Mouse (Mus musculus): ENCODE measurements around the gene Gabarap.
"Not testable (repeated sequence)": the region's sequence is repeated elsewhere in the genome, so short reads cannot be mapped to it uniquely, and the experiment has no call there.

The Gabarap gene

DNA sequence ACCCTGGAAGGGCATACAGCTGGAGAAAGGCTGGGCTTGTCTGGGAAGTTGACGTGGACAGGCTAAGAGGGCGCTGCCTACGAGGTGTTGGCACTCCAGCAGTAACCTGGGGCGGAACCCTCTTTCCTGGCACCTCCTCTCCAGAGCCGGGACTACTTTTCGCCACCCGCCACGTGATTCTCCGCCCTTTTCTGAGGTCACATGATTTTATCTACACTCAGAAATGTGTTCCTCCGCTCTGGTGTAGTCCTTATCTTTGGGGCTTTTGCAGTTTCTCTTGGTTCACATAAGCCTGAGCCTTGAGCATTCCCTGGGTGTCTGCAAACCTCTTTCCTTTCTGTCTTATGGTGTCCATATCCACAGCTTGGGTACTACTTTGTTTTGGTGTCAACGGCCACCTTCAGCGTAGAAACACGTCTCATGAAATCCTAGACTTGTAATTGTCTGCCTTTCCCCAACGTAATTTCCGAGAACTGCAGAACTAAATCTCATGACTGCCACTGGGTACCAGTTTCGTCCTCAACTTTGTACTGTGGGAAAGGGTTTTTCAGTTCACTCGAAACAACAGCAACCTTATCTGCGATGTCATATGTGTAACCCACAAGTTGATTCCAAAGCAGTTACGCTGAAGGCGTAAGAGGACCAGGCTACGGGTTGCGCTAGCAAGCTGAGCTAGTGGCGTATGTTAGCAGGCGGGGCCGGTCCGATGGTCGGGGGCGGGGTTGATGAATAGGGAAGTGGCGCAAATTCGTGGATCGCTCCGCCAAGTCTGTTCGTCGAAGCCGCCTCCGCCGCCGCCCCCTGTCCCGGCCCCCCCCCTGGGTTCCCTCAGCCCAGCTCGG, at the start of gene Gabarap:
Gene Gabarap, plus strand, starts transcription at position 294 of the 842 bp plus-strand sequence.
- peak; percentile 99 for DNase-seq

DNA sequence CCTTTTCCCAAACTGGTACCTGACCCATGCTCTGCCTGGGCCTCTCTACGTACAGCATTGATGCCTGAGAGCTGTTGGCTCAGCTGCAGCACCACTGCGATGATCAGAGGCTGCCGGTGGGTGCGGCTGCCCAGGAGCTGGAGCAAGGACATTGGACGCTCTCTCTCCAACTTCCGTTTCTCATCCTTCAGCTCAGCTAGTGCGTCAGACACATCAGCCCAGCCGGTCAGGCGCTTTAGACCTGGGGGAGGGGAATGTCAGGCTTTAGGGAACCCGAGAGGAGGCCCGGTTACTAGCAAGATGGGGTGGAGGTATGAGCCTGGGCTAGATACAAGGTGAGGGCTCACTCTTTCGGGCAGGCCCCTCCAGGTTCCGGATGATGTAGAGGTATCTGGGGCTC, 45.7 kb upstream of the Gabarap start:
- DNase-seq, result no peak

DNA sequence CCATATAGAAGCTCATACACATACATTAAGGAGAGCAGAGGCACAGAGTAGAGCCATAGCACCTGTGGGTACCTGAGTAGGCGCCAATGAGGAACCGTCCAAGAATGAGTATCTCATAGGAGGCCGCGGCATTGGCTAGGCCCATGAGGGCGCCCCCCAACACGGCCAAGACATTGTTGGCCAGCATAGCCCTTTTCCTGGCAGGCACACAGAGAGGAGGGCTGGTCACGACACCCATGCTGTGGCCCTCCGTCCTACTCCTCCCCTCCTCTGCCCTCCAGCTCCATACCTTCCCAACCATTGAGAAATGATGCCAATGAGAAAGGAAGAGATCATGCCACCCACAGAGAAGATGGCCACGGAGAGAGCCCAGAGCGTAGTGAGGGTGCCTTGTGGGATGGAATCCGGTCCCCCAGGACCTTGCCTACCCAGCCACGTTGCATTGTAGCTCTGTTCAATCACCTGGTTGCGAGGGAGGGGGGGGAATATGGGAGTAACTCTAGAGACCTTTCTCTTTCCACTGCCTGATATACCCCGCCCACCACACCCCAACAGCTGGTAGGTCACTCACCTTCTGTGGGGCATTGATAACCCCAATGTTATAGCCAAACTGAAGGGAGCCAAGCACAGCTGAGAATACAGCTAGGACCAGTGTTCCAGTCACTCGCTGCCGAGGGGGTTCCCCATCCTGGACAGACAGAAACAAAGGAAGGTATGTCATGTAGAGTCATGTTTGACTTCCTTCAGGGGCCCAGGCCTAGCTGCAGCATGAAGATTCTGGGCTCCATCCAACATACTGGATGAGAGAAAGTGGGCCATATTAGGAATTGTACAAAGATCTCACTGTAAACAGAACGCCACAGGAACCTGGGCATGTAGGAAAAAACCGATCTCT, 44.7 kb upstream of the Gabarap start:
- no peak for DNase-seq

DNA sequence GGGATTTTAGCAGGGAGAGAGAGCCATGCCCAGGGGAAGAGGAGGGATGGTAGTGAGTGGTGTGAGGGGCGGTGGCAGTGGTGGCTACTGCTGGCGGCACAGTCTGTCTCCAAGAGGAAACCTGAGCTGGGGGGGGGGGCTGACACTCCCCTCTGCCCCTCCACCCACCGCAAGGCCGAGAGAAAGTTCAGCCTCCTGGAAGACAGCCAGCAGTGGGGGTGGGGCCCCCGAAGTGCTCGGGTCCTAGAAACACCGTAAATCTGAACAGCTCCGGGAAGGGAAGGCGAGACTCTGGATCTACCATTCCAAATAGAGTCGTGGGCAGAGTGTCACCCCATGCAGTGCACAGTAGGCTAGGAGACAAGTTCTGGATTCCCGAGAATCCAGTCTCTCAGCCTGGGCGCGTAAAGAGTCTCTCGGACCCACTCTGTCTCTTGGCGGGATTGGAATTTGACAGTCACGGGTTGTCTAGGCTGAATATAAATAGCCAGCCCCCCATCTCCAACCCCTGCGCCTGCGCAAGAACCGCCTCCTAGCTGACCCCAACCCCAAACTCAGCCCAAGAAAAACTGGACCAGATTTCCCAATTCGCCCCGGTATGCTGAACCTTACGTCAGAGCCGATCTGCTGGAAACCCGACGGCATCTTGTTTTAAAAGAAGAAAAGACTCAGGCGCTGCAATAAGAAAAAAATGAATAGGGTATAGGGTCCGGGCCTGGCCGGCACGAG, 43.4 kb upstream of the Gabarap start:
- no peak for DNase-seq

DNA sequence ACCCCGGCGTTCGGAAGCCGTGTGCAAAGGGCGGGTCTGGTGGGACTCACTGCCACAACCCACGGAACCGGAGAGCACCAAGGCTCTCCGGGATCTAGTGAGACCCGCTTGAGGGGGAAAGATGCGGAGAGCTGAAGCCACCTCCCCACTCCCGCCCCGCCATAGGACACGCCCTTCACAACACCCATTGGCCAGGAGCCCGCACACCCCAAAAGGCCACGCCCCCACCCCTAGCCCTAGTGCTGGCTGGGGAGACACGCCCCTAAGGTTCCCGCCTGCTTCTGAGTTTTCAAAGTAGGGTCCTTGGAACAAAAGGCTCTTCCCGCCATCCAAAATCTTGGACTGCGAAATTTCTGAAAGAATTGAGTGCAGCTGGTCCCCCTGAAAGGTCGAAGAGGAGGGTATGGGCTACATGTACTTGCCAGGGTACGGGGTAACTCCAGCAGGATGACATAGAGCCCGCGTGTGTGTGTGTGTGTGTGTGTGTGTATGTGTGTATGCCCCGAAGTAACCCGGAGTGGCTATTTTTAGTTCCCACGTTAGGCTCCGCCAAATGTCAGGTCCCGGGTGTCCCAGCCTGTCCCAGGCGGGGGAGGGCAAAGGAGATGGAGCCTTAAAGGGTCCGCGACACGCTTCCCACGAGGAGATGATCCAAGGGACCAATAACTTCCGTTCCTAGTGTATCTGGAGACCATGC, 42.7 kb upstream of the Gabarap start, which contains the start of gene Slc2a4:
Gene Slc2a4, minus strand, starts transcription at position 123 of the 697 bp plus-strand sequence.
- DNase-seq, result peak; percentile 91

DNA sequence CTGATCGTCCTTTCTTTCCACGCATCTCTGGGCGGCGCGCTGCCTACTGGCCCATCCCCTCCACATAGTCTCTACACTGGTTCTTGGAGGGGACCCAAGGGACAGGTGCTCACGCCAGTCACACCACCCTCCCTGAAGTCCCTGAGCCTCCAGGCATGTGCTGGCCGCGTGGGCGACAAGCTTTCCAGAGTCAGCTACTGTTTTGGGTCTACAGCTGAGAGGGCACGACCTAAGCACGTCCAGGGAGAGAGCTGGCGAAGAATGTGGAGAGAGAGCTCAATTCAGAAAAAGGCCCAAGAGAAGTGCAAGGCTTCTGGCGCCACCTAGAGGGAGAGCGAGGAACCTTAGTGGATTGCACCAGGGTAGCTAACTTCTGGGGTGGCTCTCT, 42.2 kb upstream of the Gabarap start:
- peak; percentile 95 for DNase-seq

DNA sequence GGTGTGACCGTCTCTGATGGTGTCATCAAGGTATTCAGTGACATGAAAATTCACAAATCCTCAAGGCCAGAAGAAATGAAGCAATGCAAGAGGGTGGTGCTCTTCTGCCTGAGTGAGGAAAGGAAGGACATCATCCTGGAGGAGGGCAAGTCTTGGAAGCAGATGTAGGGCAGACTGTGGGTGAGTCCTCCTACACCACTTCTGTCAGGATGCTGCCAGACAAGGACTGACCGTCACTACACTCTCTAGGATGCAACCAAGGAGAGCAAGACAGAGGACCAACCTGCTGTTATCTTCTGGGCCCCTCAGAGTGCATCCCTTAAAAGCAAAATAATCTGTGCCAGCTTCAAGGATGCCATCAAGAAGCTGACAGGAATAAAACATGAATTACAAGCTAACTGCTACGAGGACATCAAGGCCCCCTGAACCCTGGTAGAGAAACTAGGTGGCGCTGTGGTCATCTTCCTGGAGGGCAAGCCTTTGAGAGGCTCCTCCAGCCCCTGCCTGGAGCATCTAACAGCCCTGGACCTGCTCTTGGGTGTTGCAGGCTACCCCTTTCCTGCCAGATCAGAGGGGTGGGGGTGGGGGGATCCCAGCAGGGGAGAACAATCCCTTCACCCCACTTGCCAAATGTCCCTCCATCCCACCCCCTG, 40.0 kb upstream of the Gabarap start:
- no peak for DNase-seq

DNA sequence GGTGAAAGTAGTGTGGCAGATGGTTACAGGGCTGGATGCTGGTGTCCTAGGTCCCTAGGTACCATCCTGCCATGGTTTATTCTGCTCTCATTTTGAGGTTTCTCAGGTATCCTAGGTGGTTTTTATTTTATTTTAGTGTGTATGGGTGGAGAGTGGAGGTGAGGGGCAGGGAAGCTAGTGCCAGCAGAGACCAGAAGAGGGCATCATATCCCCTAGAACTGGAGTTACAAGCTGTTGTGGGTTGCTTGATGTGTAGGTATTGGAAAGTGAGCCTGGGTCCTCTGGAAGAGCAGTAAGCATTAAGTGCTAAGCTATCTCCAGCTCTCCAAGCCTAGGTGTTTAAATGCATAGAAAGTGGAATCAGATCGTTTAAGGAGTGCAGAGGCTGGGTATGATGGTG, 38.7 kb upstream of the Gabarap start:
- DNase-seq, result no peak

DNA sequence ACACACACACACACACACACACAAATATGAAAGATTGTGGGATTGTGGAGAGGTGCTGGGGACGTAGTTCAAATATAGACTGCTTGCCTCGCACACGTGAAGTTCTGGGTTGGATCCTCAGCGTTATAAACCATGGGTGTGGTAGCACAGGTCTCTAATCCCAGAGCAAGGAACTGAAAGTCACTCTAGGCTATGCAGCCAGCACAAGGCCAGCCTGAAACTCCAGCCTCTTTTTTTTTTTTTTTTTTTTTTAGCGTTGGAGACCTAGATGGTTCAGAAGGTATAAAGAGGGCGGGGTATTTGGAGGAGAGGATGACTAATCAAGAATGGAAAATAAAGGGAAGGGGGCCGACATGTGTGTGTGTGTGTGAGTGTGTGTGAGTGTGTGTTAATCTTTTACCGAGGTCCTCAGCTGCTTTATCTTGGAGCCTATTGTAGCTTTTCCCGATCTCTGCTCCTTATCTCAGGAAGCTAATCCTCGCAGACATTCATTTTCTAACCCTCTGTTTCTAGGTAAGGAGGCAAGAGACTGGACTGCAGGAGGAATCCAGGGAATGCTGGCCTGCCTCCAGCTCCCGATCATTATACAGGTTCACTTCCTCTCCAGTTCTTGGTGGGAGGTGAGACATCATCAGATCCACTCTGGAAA, 37.6 kb upstream of the Gabarap start:
- DNase-seq, result no peak

DNA sequence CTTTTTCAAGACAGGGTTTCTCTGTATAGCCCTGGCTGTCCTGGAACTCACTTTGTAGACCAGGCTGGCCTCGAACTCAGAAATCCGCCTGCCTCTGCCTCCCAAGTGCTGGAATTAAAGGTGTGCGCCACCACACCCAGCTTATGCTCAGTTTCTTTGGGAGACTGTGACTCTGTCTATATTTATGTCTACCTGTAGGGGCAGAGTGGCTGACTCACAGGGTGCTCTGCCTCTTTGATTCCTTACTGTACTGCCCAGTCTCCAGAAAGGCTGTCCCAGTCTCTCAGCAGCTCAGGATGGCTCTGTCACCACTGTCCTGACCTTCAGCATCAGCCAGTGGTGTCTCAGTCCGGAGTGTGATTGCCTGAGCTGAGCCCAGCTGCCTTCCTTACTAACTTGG, 35.3 kb upstream of the Gabarap start:
- DNase-seq, result not testable (repeated sequence)

DNA sequence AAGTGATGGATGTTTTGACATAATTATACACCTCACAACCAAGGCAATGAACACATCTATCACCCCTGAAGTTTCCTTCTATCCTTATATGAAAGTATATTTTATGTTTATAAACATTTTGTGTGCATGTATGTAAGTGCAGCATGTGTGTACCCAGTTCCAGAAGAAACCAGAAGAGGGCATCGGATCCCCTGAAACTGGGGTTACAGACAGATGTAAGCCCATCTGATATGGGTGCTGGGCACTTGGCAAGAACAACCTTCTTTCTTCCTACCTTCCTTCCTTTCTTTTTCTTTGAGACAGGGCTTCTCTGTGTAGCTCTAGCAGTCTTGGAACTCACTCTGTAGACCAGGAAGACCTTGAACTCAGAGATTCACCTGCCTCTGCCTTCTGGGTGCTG, 34.7 kb upstream of the Gabarap start:
- DNase-seq, result no peak

DNA sequence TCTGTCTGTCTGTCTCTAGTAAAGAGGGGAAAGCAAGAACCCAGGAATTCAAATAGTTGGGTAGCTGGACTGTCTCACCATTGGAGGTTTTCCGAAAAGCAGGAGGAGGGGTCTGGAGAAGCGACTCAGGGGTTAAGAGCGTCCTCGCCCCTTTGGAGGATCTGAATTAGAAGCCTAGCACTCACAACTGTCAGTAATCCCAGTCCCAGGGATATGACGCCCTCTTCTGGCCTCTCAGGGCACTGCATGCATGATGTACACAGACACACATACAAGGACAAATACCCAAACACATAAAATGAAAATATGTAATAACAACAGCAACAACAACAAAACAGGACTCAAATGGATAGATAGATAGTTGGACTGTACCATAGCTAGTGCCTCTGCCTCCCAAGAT, 30.3 kb upstream of the Gabarap start:
- DNase-seq, result no peak

DNA sequence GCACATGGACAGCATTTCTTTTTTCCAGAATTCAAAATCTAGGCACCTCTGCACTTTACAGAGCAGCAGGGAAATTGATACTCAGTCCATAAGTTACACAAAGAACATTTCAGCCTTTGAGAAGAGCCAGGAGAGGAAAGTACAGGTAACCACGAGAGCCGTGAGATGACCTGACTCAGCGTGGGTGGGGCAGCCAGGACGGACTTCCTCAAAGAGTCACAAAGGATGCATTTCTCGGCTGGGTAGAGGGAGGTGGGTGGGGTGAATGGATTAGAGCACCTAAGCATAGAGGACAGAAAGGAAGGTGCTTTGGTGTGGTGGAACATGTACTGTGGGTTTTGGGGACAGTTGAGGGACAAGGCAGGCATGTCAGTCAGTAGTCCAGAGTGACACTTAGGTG, 29.1 kb upstream of the Gabarap start:
- DNase-seq, result no peak

DNA sequence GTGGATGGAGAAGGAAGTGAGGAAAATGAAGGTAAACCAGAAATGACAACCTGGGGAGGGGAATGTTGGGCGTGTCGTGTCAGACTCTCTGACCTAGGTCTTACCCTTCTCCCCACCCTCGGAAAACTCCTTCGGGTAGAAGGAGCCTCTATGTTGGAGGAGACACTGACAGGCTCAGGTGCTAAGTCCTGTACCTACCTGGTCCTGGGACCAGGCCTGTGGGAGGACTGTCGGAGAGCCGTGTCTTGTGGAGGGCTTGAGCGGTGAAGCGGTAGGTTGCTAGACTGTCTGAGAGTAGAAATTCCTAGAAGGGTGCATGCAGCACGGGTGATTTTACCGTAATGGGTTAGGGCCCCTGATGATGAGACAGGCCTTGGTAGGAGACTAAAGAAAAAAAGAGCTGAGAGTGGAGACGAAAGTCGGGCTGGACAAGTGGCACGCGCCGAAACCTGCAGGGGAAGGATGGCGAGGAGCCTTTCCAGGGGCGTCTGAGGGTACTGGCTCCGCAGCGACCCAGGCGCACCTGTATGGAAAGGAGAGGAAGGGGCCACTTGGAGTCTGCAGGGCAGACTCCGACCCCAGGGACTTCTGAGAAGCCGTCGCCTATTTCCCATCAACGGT, 26.2 kb upstream of the Gabarap start, which contains the start of gene Cldn7:
Gene Cldn7, plus strand, starts transcription at position 130 of the 621 bp plus-strand sequence.
- no peak for DNase-seq

DNA sequence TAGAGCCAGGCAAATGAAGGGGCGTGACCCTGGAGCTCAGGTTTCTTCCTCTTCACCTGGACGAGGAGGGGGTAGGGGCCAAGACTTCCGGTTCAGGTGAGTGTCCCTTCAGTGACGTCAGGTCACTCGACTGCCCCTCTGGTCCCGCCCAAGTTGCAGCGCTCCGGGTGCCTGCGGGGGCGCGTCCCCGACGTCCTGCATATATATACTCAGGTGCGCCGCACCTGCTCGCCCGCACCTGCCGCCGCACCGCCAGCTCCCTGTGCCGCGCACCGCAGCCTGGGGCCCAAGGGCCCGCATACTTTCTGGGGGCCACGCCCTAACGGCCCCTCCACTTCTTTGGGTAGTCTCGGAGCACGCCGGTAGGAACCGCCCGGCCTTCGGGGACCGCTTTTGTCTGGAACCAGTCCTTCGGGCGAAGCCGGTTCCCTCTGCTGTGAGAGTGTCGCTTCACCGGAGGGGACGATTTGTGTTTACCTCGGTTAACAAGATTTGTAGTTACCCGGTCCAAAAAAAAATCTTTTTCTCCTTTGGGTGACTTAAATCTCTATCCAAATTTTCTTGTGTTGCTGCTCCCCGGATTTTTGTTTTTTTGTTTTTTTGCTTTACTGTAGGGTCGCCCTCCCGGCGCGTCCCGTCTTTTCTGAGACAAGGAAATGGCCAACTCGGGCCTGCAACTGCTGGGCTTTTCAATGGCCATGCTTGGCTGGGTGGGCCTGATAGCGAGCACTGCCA, 25.5 kb upstream of the Gabarap start:
- DNase-seq, result peak; percentile 91

DNA sequence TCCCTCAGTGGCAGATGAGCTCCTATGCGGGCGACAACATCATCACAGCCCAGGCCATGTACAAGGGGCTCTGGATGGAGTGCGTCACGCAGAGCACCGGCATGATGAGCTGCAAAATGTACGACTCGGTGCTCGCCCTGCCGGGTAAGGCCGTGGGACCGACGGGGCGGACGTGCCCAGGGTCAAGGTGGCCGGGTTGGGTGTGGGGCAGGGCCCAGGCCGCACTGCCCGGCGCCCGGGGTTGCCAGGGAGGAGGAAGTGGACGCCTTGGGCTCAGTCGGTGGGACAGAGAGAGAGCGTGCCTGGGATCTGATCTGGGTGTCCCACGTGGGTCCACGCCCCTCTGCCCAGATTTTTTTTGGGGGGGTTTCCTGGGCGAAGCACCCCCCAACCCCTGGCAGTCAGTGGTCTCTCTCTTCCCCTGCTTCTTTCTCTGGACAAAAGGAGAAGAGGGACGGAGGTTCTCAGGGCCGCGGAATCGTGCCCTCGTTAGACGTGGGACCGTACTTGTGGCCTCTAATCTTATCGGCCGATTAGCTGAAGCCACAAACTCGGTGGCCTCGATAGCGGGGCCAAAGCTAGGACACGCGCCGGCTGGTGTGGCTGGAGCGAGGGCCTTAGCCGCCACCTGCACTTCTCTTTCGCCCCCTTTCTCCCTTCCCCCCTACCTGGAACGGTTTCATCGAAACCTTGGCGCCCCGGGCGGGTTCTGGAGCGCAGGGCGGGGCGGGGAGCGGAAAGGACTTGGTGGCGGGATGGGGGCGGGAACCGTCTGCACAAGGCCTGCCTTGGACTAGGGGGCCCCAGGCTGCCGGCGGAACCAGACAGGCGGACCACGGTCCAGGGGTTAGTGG, 24.7 kb upstream of the Gabarap start:
- DNase-seq, result peak; percentile 63

DNA sequence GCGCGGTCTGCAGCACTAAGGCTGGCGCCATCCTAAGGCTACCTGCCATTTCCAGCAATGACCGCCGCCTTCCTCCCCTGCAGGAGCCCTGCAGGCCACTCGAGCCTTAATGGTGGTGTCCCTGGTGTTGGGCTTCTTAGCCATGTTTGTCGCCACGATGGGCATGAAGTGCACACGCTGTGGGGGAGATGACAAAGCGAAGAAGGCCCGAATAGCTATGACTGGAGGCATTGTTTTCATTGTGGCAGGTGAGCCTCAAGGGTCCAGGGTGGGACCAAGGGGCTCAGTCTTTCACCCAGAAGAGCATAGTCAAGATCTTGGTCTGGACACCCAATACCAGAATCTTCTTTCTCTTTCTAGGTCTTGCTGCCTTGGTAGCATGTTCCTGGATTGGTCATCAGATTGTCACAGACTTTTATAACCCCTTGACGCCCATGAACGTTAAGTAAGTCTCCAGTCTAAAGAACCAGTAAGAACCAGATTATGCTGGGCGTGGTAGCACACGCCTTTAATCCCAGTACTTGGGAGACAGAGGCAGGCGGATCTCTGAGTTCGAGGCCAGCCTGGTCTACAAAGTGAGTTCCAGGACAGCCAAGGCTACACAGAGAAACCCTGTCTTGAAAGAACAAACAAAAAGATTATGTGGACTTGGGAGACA, 24.0 kb upstream of the Gabarap start:
- DNase-seq, result no peak

DNA sequence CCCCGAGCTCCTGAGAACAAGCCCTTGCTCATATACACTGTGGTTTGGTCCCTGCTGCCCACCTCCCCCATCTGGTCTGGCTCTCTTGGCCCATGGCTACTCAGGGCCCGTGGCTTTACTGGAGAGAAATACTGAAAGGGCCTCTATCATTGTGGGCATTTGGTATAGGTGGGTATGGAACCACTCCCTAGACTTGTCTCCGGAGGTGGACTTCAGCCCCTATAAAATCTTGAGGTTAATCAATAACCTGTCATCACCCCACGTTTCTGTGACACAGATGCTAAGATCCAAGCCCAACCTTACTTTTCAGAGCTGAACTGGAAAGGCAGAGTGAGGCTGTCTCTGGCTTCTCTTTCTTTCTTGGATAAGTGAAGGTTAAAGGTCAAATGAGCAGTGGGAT, 22.1 kb upstream of the Gabarap start:
- DNase-seq, result no peak

DNA sequence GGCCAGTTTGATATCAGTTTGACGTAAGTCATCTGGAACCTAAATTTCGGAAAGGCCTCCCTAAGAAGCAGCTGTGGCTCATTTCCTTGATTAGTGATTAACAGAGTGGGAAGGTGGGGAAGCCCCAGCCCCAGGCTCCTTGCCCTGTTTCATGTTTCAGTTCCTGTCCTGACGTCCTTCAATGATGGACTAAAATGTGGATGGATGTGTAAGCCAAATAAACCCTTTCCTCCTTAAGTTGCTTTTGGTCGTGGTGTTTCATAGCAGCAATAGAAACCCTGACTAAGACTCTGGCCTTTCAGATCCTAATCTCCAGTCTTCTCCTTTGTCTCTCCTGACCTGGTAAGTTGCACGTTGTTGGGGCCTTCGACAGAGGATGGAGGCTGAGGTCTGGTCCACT, 20.7 kb upstream of the Gabarap start:
- no peak for DNase-seq
